Mouse (Mus musculus): Measurements from ENCODE around the gene Rmnd5a.

DNA sequence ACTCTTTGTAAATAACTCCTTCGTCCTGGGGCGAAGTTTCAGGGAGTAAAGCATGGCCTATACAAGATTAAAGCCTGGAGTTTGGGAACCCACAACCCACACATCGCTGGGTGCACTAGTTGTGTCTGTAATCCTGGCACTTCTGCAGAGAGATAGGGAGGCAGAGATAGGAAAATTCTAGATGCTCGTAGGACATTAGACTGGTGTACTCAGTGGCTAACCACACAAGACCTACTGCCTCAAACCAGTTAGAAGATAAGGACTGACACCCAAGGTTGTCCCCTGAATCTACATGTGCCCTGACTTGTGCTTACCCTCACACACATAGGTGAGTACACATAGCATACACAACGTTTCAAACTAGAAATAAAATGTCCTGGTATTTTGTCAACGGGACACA, 5.1 kb upstream of the Rmnd5a start:
- no peak for TF ChIP-seq CTCF (conservative IDR thresholded peaks at IDR 0.05 in 1 of 2, IDR thresholded peaks at IDR 0.05 in 1 of 2; ENCODE audit: low read depth in 2 of 2, low read length in 2 of 2)
- TF ChIP-seq USF1 (IDR thresholded peaks at IDR 0.05; ENCODE audit: low read depth, low read length), result no peak
- TF ChIP-seq ZC3H11A (IDR thresholded peaks at IDR 0.05; ENCODE audit: low read depth, low read length), result no peak
- no peak for TF ChIP-seq MAX (IDR thresholded peaks at IDR 0.05; ENCODE audit: low read length)
- TF ChIP-seq E2F4 (IDR thresholded peaks at IDR 0.05; ENCODE audit: insufficient replicate concordance, low read depth, low read length), result no peak
- TF ChIP-seq POLR2A (IDR thresholded peaks at IDR 0.05; ENCODE audit: low read depth, low read length), result no peak
- no peak for TF ChIP-seq ELF1 (IDR thresholded peaks at IDR 0.05; ENCODE audit: low read depth, low read length)
- TF ChIP-seq CHD2 (IDR thresholded peaks at IDR 0.05; ENCODE audit: low read length), result no peak
- TF ChIP-seq EP300 (IDR thresholded peaks at IDR 0.05; ENCODE audit: low read length), result no peak
- no peak for TF ChIP-seq SMC3 (IDR thresholded peaks at IDR 0.05; ENCODE audit: low read depth, low read length)
